Mouse (Mus musculus) limb, embryonic 11.5 days (tissue): ENCODE data around the gene Psmd3. TPM values are rescaled to one million over a fixed set of nuclear protein-coding genes. Genes with fewer than 3 reads are reported as not detected.
"Not testable (repeated sequence)": the region's sequence is repeated elsewhere in the genome, so short reads cannot be mapped to it uniquely, and the experiment has no call there.

Experiments used
- ATAC-seq: fragments of 200-750 bp; cut with Nextera tagmentation; 2 replicates; pipeline ENCODE4 v1.8.0; 2017; ENCODE audit warnings: low read depth; ENCODE audit not compliant: insufficient number of reproducible peaks, low FRiP score, low TSS enrichment
- DNase-seq: peaks from one replicate; pipeline ENCODE4 v3.0.0-alpha.2; 2015; ENCODE audit warnings: low spot score
- H3K27ac ChIP-seq: fragments of 300-500 bp; sonication (generic); replicated peaks from 2 replicates; pipeline ENCODE4 v1.5.1; 2014; ENCODE audit warnings: low read depth, mild to moderate bottlenecking, low read length
- H3K27me3 ChIP-seq: fragments of 300-500 bp; sonication (generic); 2 replicates; pipeline ENCODE4 v1.6.1; 2014; ENCODE audit warnings: mild to moderate bottlenecking, low read length, mixed read lengths; ENCODE audit not compliant: control insufficient read depth, insufficient read depth
- H3K36me3 ChIP-seq: fragments of 300-500 bp; sonication (generic); 2 replicates; pipeline ENCODE4 v1.6.1; 2014; ENCODE audit warnings: mild to moderate bottlenecking, low read length, moderate library complexity, mixed read lengths; ENCODE audit not compliant: control insufficient read depth, insufficient read depth
- H3K4me1 ChIP-seq: fragments of 300-500 bp; sonication (generic); 2 replicates; pipeline ENCODE4 v1.6.1; 2014; ENCODE audit warnings: low read length, mixed read lengths; ENCODE audit not compliant: control insufficient read depth, insufficient read depth
- H3K4me2 ChIP-seq: fragments of 300-500 bp; sonication (generic); 2 replicates; pipeline ENCODE4 v1.6.1; 2014; ENCODE audit warnings: low read depth, mild to moderate bottlenecking, moderate library complexity; ENCODE audit not compliant: severe bottlenecking
- H3K4me3 ChIP-seq: fragments of 300-500 bp; sonication (generic); 2 replicates; pipeline ENCODE4 v1.5.1; 2014; ENCODE audit warnings: low read depth, low read length
- H3K9ac ChIP-seq: fragments of 300-500 bp; sonication (generic); 2 replicates; pipeline ENCODE4 v1.6.1; 2014; ENCODE audit warnings: mild to moderate bottlenecking, low read length
- H3K9me3 ChIP-seq: fragments of 300-500 bp; sonication (generic); 2 replicates; pipeline ENCODE4 v1.6.1; 2016; ENCODE audit warnings: low read length; ENCODE audit not compliant: control insufficient read depth
- WGBS: fragments of 180-500 bp; shearing (Covaris S2); extraction: QIAGEN DNeasy Blood & Tissue Kit; methylation state at CpG from one replicate; pipeline ENCODE4 v1.1.7; 2014; 5-methylcytosine and 5-hydroxymethylcytosine counted together
- polyA plus RNA-seq: library from polyadenylated mRNA; unstranded; fragments of >200 nt; fragmentation: Nextera tagmentation; extraction: Ambion mirVana; gene quantifications from 2 replicates; pipeline ENCODE4 v1.2.1, GENCODE M21; 2014

Psmd3 gene
- polyA plus RNA-seq, 1 experiment from 2014 or later = 187 TPM

DNA sequence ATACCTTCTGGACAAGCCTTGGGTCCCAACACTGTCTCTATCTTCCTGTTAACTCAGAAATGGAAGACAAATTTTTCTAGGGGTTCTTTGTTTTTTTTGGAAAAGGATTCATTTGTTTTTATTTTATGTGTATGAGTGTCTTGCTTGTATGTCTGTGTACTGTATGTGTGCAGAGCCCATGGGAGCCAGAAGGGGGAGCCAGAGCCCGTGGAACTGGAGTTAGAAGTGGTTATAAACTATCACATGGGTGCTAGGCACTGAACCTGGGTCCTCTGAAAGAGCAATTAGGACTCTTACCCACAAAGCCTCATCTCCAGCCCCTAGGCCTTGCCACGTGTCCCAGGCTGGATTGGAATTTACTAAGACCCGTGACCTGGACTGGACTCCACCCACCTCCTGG, 51.7 kb downstream of the Psmd3 start:
- H3K9ac ChIP-seq = no peak overlapping the region
- 76% methylated on average over 3 of the region's 3 CpGs for WGBS
- no peak for ATAC-seq
- H3K4me3 ChIP-seq = no peak overlapping the region
- no peaks in the 10 kb centered on the region for H3K4me1 ChIP-seq
- H3K36me3 ChIP-seq = no peaks in the 10 kb centered on the region
- no peak overlapping the region for H3K27ac ChIP-seq
- DNase-seq = no peak
- no peaks in the 10 kb centered on the region; the same call in 1 of the 2 replicates for H3K9me3 ChIP-seq
- no peak overlapping the region for H3K4me2 ChIP-seq
- no peaks in the 10 kb centered on the region for H3K27me3 ChIP-seq

GRCm38 (mm10) chr11:98735111-98735510, 52.8 kb downstream of the Psmd3 start:
- H3K4me3 ChIP-seq = no peak overlapping the region
- H3K9me3 ChIP-seq = no peaks in the 10 kb centered on the region; the same call in 1 of the 2 replicates
- no peak overlapping the region for H3K9ac ChIP-seq
- WGBS = 96% methylated on average over 4 of the region's 4 CpGs
- H3K4me1 ChIP-seq = peaks cover 4% of the 10 kb centered on the region
- DNase-seq = no peak
- ATAC-seq = no peak
- H3K4me2 ChIP-seq = no peak overlapping the region
- H3K36me3 ChIP-seq = no peaks in the 10 kb centered on the region
- H3K27ac ChIP-seq = no peak overlapping the region
- H3K27me3 ChIP-seq = no peaks in the 10 kb centered on the region

- whole genome bisulfite sequencing = 93% methylated on average over 1 of the region's 1 CpGs
- Histone ChIP-seq H3K4me2 (no peak overlapping the region), H3K27me3 (no peaks in the 10 kb centered on the region), H3K4me3 (no peak overlapping the region), H3K27ac (no peak overlapping the region), H3K36me3 (no peaks in the 10 kb centered on the region), H3K9ac (no peak overlapping the region), H3K9me3 (no peaks in the 10 kb centered on the region; the same call in 1 of the 2 replicates), H3K4me1 (peaks cover 12% of the 10 kb centered on the region)
- ATAC-seq (no peak), DNase-seq (no peak)
Measured at GRCm38 (mm10) chr11:98736176-98736575, 53.8 kb downstream of the Psmd3 start.

DNA sequence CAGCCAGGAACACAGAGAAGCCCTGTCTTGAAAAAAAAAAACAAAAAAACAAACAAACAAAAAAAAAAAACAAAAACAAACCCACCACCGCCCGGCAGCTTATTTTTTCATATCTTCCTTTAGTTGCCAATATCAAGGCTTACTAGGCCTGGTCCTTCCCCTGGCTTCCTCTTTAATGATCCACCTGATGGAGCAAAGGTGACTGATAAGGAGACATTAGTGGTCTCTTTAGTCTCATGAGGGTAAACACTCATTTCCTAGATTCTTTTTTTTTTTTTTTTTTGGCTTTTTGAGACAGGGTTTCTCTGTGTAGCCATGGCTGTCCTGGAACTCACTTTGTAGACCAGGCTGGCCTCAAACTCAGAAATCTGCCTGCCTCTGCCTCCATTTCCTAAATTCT, 54.9 kb downstream of the Psmd3 start:
- H3K9ac ChIP-seq, ATAC-seq, H3K9me3 ChIP-seq: not testable (repeated sequence)

GRCm38 (mm10) chr11:98738428-98738911, 56.1 kb downstream of the Psmd3 start:
- WGBS = 48% methylated on average over 4 of the region's 4 CpGs
- H3K4me3 ChIP-seq = no peak overlapping the region
- H3K4me2 ChIP-seq = no peak overlapping the region
- peaks cover 22% of the 10 kb centered on the region for H3K4me1 ChIP-seq
- DNase-seq (no peak), ATAC-seq (no peak)
- no peaks in the 10 kb centered on the region; the same call in 1 of the 2 replicates for H3K9me3 ChIP-seq
- H3K27me3 ChIP-seq = no peaks in the 10 kb centered on the region
- H3K27ac ChIP-seq = no peak overlapping the region
- H3K9ac ChIP-seq = no peak overlapping the region
- H3K36me3 ChIP-seq = no peaks in the 10 kb centered on the region

More for the DNA sequence above, 54.9 kb downstream of the Psmd3 start:
- H3K4me1 ChIP-seq = peaks cover 12% of the 10 kb centered on the region
- not testable (repeated sequence) for DNase-seq, H3K4me2 ChIP-seq, H3K27ac ChIP-seq, H3K27me3 ChIP-seq, H3K36me3 ChIP-seq, H3K4me3 ChIP-seq
- 90% methylated on average over 2 of the region's 2 CpGs for WGBS

GRCm38 (mm10) chr11:98738925-98739324, 56.6 kb downstream of the Psmd3 start:
- no peak overlapping the region for H3K4me3 ChIP-seq
- WGBS = 76% methylated on average over 8 of the region's 9 CpGs
- H3K9me3 ChIP-seq = no peaks in the 10 kb centered on the region; the same call in 1 of the 2 replicates
- DNase-seq (no peak), ATAC-seq (no peak)
- peaks cover 26% of the 10 kb centered on the region for H3K4me1 ChIP-seq
- no peak overlapping the region for H3K27ac ChIP-seq
- no peak overlapping the region for H3K9ac ChIP-seq
- H3K36me3 ChIP-seq = no peaks in the 10 kb centered on the region
- H3K27me3 ChIP-seq = no peaks in the 10 kb centered on the region
- no peak overlapping the region for H3K4me2 ChIP-seq

DNA sequence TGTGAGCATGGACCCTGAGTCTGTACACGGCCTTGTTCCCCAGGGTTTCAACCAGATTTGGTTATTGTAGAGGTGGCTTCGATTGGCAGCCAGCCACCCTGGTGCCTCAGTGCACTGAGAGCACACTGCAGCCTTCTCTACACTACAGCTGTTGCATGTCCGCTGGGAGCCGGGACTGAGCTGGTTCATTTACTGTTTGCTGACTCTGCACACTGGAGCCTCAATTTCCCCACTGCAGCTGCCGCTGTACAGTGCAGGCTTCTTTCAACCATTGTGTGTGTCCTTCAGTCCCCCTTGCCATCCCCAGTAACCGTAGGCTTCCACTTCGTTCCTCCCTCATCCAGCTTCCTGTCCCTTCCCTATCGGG, 57.7 kb downstream of the Psmd3 start:
- peak overlapping the region; percentile 39; the same call in 1 of the 2 replicates for H3K9ac ChIP-seq
- no peaks in the 10 kb centered on the region for H3K36me3 ChIP-seq
- ATAC-seq = peak; percentile 37; the same call in 1 of the 2 replicates
- peak overlapping the region; percentile 70 for H3K4me2 ChIP-seq
- 11% methylated on average over 8 of the region's 8 CpGs for WGBS
- no peak for DNase-seq
- no peaks in the 10 kb centered on the region for H3K27me3 ChIP-seq
- peak overlapping the region; percentile 86 for H3K4me3 ChIP-seq
- no peaks in the 10 kb centered on the region for H3K9me3 ChIP-seq
- H3K4me1 ChIP-seq = peaks cover 36% of the 10 kb centered on the region
- H3K27ac ChIP-seq = peak overlapping the region; percentile 66

GRCm38 (mm10) chr11:98740393-98741050, 58.2 kb downstream of the Psmd3 start, which contains the start of gene Thra:
Gene Thra, plus strand, starts transcription at chr11:98740638.
- Histone ChIP-seq H3K4me2 (peak within 1 kb of the TSS; percentile 70), H3K27me3 (no peaks in the 10 kb centered on the region), H3K4me1 (peaks cover 36% of the 10 kb centered on the region), H3K4me3 (peak within 1 kb of the TSS; percentile 86), H3K9me3 (no peaks in the 10 kb centered on the region), H3K9ac (peak within 1 kb of the TSS; percentile 39; the same call in 1 of the 2 replicates), H3K36me3 (no peaks in the 10 kb centered on the region), H3K27ac (peak within 1 kb of the TSS; percentile 66)
- DNase-seq = peak; percentile 80
- peak; percentile 61; the same call in 1 of the 2 replicates for ATAC-seq
- under 1% methylated on average over 22 of the region's 22 CpGs for WGBS
